19 mouse cellular contexts compared by ENCODE assay signal in the genomic region with DNA sequence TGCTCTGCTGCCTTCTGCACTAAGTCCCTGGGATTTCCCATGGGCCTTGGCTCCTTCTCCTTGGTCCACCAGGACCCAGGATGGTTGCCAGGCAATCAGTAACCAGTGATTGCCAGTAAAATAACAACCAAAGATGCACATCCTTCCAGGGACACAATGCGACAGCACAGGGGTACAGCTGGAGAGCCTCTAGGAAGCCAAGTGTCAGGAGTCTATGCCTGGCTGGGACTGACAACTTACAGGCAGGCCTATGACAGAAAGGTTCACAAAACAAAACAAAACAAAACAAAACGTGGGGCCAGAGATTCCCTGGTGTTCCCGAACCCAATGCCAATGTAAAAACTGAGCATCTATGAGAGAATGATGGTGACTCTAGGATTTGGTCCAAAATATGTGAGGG. TPM values are rescaled to one million over a fixed set of nuclear protein-coding genes. Genes with fewer than 3 reads are reported as not detected.
"Had no signal": no experiment of that assay in that cellular context is flagged by ENCODE, and none has a peak within 500 bp of the region (broad histone marks: within the 10 kb centered on the region; RNA-seq: fewer than 3 reads in every experiment).

No protein-coding gene starts in this region.

- H3K9me3 ChIP-seq: liver, embryonic 12.5 days; midbrain, embryonic 10.5 days; midbrain, embryonic 12.5 days; neural tube, embryonic 12.5 days; stomach, embryonic 15.5 days had no signal

- H3K27ac ChIP-seq: liver, embryonic 12.5 days; liver, embryonic 14.5 days; midbrain, embryonic 12.5 days; neural tube, embryonic 12.5 days; stomach, embryonic 15.5 days; stomach, postnatal 0 days had no signal

- H3K4me1 ChIP-seq: liver, embryonic 12.5 days; stomach, embryonic 15.5 days had no signal

- H3K4me3 ChIP-seq: liver, embryonic 12.5 days; midbrain, embryonic 10.5 days; midbrain, embryonic 12.5 days; neural tube, embryonic 12.5 days; stomach, embryonic 15.5 days had no signal

- DNase-seq: lung, adult 18-20 months; lung, postnatal 4 days; midbrain, embryonic 14.5 days; right cerebral cortex, postnatal 14 days; thymus, adult 2 months; thymus, postnatal 25 days; thymus, postnatal 4 days had no signal

- H3K36me3 ChIP-seq: liver, embryonic 12.5 days; midbrain, embryonic 10.5 days; midbrain, embryonic 12.5 days; neural tube, embryonic 12.5 days; stomach, embryonic 15.5 days had no signal

- H3K4me2 ChIP-seq: liver, embryonic 12.5 days; midbrain, embryonic 12.5 days; neural tube, embryonic 12.5 days; stomach, embryonic 15.5 days had no signal

- H3K27me3 ChIP-seq: midbrain, embryonic 12.5 days; neural tube, embryonic 12.5 days; stomach, embryonic 15.5 days had no signal

- H3K9ac ChIP-seq: liver, embryonic 12.5 days; liver, embryonic 14.5 days; midbrain, embryonic 12.5 days; neural tube, embryonic 12.5 days; stomach, embryonic 15.5 days had no signal

- ATAC-seq: liver, embryonic 12.5 days; midbrain, embryonic 16.5 days had no signal

RNA-seq across cellular contexts. Expression of a gene that starts 14.6 kb away (rescaled TPM):
- total RNA-seq: megakaryocyte, adult 5-6 weeks; megakaryocyte-erythroid progenitor cell, adult 5-6 weeks; monocyte, adult 5-6 weeks; neutrophil, adult 5-6 weeks had no signal
